Mouse (Mus musculus): Measurements from ENCODE around the gene Mpnd.
A peak's percentile ranks its signal among the peaks of the same experiment; 100 is the strongest.

Gene Mpnd

GRCm38 (mm10) chr17:56005415-56006061, at the start of gene Mpnd, which contains the start of gene Stap2:
Mpnd (plus strand) TSS chr17:56005711.
Stap2 (minus strand) TSS chr17:56005584.
- DNase-seq (ENCODE audit: low spot score in 2 of 2): no peak

GRCm38 (mm10) chr17:55956129-55956528, 49.4 kb upstream of the Mpnd start:
- peak in 1 of 2 experiments; percentile 41 for DNase-seq (ENCODE audit: low spot score in 2 of 2)

- DNase-seq (ENCODE audit: low spot score in 2 of 2): no peak
These were observed 48.9 kb upstream of the Mpnd start for GRCm38 (mm10) chr17:55956591-55956990.

- peak; percentile 51 to 69 for DNase-seq (ENCODE audit: low spot score in 2 of 2)
These were observed 48.3 kb upstream of the Mpnd start for GRCm38 (mm10) chr17:55957168-55957567.

- no peak for DNase-seq (ENCODE audit: low spot score in 2 of 2)
These were observed 47.6 kb upstream of the Mpnd start for GRCm38 (mm10) chr17:55957726-55958583.

- no peak for DNase-seq (ENCODE audit: low spot score in 2 of 2)
These were observed 47.0 kb upstream of the Mpnd start for GRCm38 (mm10) chr17:55958584-55958886.

- peak; percentile 89 to 92 for DNase-seq (ENCODE audit: low spot score in 2 of 2)
These were observed 46.4 kb upstream of the Mpnd start, which contains the start of gene Yju2 for GRCm38 (mm10) chr17:55958918-55959728. Yju2 (plus strand) TSS chr17:55959099.

GRCm38 (mm10) chr17:55959946-55960740, 45.4 kb upstream of the Mpnd start:
- DNase-seq (ENCODE audit: low spot score in 2 of 2): no peak

- DNase-seq (ENCODE audit: low spot score in 2 of 2): no peak
These were observed 44.7 kb upstream of the Mpnd start for GRCm38 (mm10) chr17:55960791-55961190.

- no peak for DNase-seq (ENCODE audit: low spot score in 2 of 2)
These were observed 43.9 kb upstream of the Mpnd start for GRCm38 (mm10) chr17:55961631-55962030.

- no peak for DNase-seq (ENCODE audit: low spot score in 2 of 2)
These were observed 42.3 kb upstream of the Mpnd start for GRCm38 (mm10) chr17:55963171-55963570.

- no peak for DNase-seq (ENCODE audit: low spot score in 2 of 2)
These were observed 41.0 kb upstream of the Mpnd start for GRCm38 (mm10) chr17:55964496-55964895.

GRCm38 (mm10) chr17:55964996-55965395, 40.5 kb upstream of the Mpnd start:
- DNase-seq (ENCODE audit: low spot score in 2 of 2): no peak

- DNase-seq (ENCODE audit: low spot score in 2 of 2): no peak
These were observed 38.3 kb upstream of the Mpnd start for GRCm38 (mm10) chr17:55967186-55967585.

GRCm38 (mm10) chr17:55968210-55968609, 37.3 kb upstream of the Mpnd start:
- no peak for DNase-seq (ENCODE audit: low spot score in 2 of 2)

- DNase-seq (ENCODE audit: low spot score in 2 of 2): no peak
These were observed 36.0 kb upstream of the Mpnd start for GRCm38 (mm10) chr17:55969560-55969959.

- DNase-seq (ENCODE audit: low spot score in 2 of 2): no peak
These were observed 35.3 kb upstream of the Mpnd start, which contains the start of gene Shd for GRCm38 (mm10) chr17:55969966-55970891. Shd (plus strand) TSS chr17:55970467.

GRCm38 (mm10) chr17:55971453-55971852, 34.1 kb upstream of the Mpnd start:
- DNase-seq (ENCODE audit: low spot score in 2 of 2): no peak

GRCm38 (mm10) chr17:55976255-55976862, 29.2 kb upstream of the Mpnd start:
- peak; percentile 51 to 56 for DNase-seq (ENCODE audit: low spot score in 2 of 2)

- DNase-seq (ENCODE audit: low spot score in 2 of 2): no peak
These were observed 28.2 kb upstream of the Mpnd start for GRCm38 (mm10) chr17:55977301-55977700.

Data from spleen, postnatal 36 days (tissue).